Mouse (Mus musculus): ENCODE results near the gene Efcab6.

DNA sequence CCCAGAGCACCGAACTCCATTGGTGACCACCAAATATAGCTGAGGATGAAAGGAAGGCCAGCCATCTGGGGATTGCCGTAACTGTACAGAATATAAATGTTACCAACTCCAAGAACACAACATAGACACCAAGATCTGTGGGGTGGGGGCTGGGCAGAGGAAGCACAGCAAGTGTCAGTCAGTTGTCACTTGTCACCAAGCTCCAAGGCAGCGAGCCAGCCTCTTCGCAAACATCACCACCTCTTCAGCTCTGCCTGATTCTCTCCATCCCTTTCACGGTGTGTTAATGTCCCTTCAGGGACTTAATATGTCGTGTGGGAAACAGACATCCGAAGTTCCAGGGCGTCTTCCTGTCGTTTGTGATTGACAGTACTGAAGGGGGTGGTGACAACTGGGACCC lies 93.0 kb downstream of the Efcab6 start:
- TF ChIP-seq HCFC1 (IDR thresholded peaks at IDR 0.05; ENCODE audit: borderline replicate concordance, insufficient read depth, low read length): no peak
- TF ChIP-seq ZC3H11A (IDR thresholded peaks at IDR 0.05; ENCODE audit: borderline replicate concordance, low read depth, low read length): no peak
- TF ChIP-seq ZNF384 (IDR thresholded peaks at IDR 0.05; ENCODE audit: low read depth, low read length): no peak
- no peak for TF ChIP-seq MAFK (IDR thresholded peaks at IDR 0.05; ENCODE audit: insufficient read depth, low read depth, low read length)

Data from ES-E14 (cell line).